In genomic region chr12:98574353-98575194, GRCm38 (mm10) we compare ENCODE assay signal across 8 mouse cellular contexts. TPM values are rescaled to one million over a fixed set of nuclear protein-coding genes. Genes with fewer than 3 reads are reported as not detected.
DNase-seq lines count a peak whose midpoint lies in the region; ATAC-seq lines count a peak whose summit lies in the region.
"Had no signal": no experiment of that assay in that cellular context is flagged by ENCODE, and none has a peak within 500 bp of the region (broad histone marks: within the 10 kb centered on the region; RNA-seq: fewer than 3 reads in every experiment).

No protein-coding gene starts in this region.

- peak overlapping the region; percentile 67 for H3K4me3 ChIP-seq in midbrain, embryonic 11.5 days (ENCODE audit: low read depth, low read length)

- H3K27ac ChIP-seq in midbrain, embryonic 11.5 days (ENCODE audit: low read depth, low read length), result peak overlapping the region; percentile 88
- H3K27ac ChIP-seq: macrophage had no signal

- peak overlapping the region; percentile 89 for H3K9ac ChIP-seq in midbrain, embryonic 11.5 days (ENCODE audit: low read length)

- no peaks in the 10 kb centered on the region for H3K9me3 ChIP-seq in midbrain, embryonic 11.5 days (ENCODE audit: control insufficient read depth, low read length)

- no peaks in the 10 kb centered on the region; the same call in 1 of the 2 replicates for H3K27me3 ChIP-seq in midbrain, embryonic 11.5 days (ENCODE audit: control insufficient read depth, insufficient read depth, low read length)

- peak; percentile 36 for DNase-seq in CD4-positive, CD25-positive, alpha-beta regulatory T cell, adult 2 months (ENCODE audit: low read depth, low spot score)
- DNase-seq in ES-CJ7 (ENCODE audit: low read depth, low spot score), result peak; percentile 41
- DNase-seq in embryo, embryonic 10 days (ENCODE audit: low spot score), result peak; percentile 72
- peak; percentile 11 to 17 for DNase-seq in heart, postnatal 14 days
- DNase-seq in left cerebral cortex, adult 8-10 months (ENCODE audit: low spot score in 2 of 2), result peak; percentile 45 to 70
- DNase-seq in midbrain, embryonic 11.5 days (ENCODE audit: low spot score, missing footprints), result peak; percentile 99
- DNase-seq in spleen, postnatal 4 days (ENCODE audit: low spot score in 2 of 2), result peak; percentile 49 to 79

- peaks cover 42% of the 10 kb centered on the region for H3K4me1 ChIP-seq in midbrain, embryonic 11.5 days (ENCODE audit: control insufficient read depth, insufficient read depth, low read length)

- H3K36me3 ChIP-seq in midbrain, embryonic 11.5 days (ENCODE audit: control insufficient read depth, insufficient read depth, low read length), result no peaks in the 10 kb centered on the region

- peak overlapping the region; percentile 80 for H3K4me2 ChIP-seq in midbrain, embryonic 11.5 days

- intact Hi-C loops in heart, postnatal 14 days (cut with DNase I), result no loop called here

- ATAC-seq in midbrain, embryonic 11.5 days (ENCODE audit: low FRiP score), result peak; percentile 91

- under 1% methylated on average over 82 of the region's 84 CpGs for WGBS in midbrain, embryonic 11.5 days

RNA-seq across cellular contexts. Expression of gene Kcnk10, which starts 3.5 kb away (rescaled TPM):
- not detected for total RNA-seq in heart, postnatal 14 days (2021)
- total RNA-seq in left cerebral cortex, adult 8-10 months (2022), result 10 to 100 TPM; 11.5 to 15.2 (median 13.4) TPM
- 40.9 and 45.2 TPM in 2 replicates for polyA plus RNA-seq in midbrain, embryonic 11.5 days (2014; fragmentation: Nextera tagmentation; extraction: Ambion mirVana)
- polyA plus RNA-seq: macrophage had no signal

RNA-seq across cellular contexts. Expression of gene Spata7, which starts 53.4 kb away (rescaled TPM):
- total RNA-seq in heart, postnatal 14 days (2021), result 1 to 10 TPM; 5.9 TPM
- total RNA-seq in left cerebral cortex, adult 8-10 months (2022), result 10 to 100 TPM; 34.7 to 37.3 (median 35.5) TPM
- polyA plus RNA-seq in midbrain, embryonic 11.5 days (2014; fragmentation: Nextera tagmentation; extraction: Ambion mirVana), result 21.8 and 22.7 TPM in 2 replicates

Comparison
In these comparisons a context has a peak if more than half of its experiments do, and no peak if none do; other contexts are left out.
1. Peak in every context shown above with its lines: DNase-seq, ATAC-seq, H3K4me3 ChIP-seq and H3K27ac ChIP-seq.
2. DNase-seq: peak in every context shown above with its lines; median percentile 99 in midbrain, embryonic 11.5 days; 72 in embryo, embryonic 10 days; 64 in spleen, postnatal 4 days; 58 in left cerebral cortex, adult 8-10 months; 41 in ES-CJ7; 36 in CD4-positive, CD25-positive, alpha-beta regulatory T cell, adult 2 months; 14 in heart, postnatal 14 days.
3. RNA of gene Kcnk10, which starts 3.5 kb away (total RNA-seq): 11.5 to 15.2 TPM in left cerebral cortex, adult 8-10 months; not detected in heart, postnatal 14 days; every median in the first group is over 10 times any median in the second.
4. RNA of gene Spata7, which starts 53.4 kb away (total RNA-seq): 34.7 to 37.3 TPM in left cerebral cortex, adult 8-10 months; 5.9 TPM in heart, postnatal 14 days; every median in the first group is over 4 times any median in the second.